Mouse (Mus musculus): ENCODE measurements at regions not wholly inside any gene's neighbourhood (a gene's known extent, or its start where the extent isn't known, plus 50 kb on each side); places are given as distances from the start of the nearest gene placed in this dataset.
A peak's percentile ranks its signal among the peaks of the same experiment; 100 is the strongest.

DNA sequence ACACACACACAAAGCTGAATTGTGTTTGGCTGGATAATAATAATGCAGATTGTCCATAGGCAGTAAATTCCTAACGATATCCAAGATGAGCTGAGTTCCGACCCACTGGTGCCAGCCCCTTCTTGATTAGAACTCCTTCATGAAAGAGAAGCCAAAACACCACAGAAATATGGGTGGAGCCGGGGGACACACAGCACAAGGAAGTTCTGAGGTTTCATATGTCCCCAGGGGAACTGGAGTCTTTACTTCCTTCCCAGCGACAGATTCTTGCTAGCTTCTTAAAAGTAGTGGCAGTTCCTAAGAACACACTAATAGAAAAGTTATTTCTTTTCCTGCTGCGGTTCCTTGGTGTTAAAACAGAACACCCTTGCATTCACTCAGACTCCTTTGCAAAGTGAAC is 51.4 kb upstream of the Nabp1 start:
- peak; percentile 33 for DNase-seq

DNA sequence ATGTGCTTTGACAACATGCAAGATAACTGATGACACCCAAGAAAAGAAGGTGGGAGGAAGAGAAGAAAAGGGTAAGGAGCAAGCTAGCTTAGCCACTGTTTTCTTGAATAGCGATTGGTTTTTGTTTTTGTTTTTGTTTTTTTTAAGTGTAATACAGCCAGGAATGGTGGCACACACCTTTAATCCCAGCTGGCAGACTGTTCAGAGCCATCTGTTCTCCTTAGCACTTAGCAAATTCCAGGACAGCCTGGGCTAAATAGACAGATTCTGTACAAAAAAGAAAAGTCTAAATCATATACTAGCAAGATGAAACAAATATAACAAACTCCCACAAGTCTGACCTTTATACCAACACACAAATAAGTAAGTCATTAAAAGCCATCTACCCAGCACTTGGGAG is 50.4 kb upstream of the Nabp1 start:
- DNase-seq = no peak

All from thymus, postnatal 4 days (tissue).